Mouse (Mus musculus): ENCODE results near the gene Depdc5. TPM values are rescaled to one million over a fixed set of nuclear protein-coding genes. Genes with fewer than 3 reads are reported as not detected.

The Depdc5 gene
- polyA plus RNA-seq, 1 experiment = 44.7 TPM

DNA sequence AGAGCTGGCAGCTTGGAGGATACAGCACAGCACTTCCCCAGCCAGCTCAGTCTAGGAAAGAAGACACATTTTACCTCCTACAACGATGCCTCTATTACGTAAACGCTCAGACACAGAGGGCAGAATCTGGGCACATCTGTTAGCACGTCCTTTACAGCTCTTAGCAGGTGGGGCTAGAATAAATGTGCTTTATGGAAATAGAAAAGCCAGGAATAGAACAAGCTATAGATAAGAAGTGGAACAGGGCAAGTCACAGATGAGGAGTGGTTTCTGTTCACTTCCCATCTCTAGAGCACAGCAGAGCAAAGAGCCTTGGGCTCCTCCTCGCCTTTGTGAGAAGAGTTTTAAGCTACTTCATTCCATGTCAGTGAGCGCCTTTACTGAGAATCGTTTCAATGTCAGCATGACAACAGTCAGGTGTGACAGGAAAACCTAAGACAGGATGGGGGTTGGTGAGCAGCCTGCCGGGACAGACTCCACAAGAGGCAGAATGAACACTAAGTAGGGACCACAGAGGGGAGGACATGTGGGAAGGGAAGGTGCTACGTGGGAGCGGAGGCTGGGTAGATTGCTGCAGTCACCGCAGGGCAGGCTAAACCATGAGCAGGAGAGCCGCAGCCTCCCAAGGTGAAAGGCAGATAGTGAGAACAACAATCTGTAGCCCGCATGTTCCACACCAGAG is 126.6 kb downstream of the Depdc5 start:
- Histone ChIP-seq H3K4me3 (ENCODE audit: insufficient read depth, low read length) (peak overlapping the region; percentile 0; the same call in 1 of the 2 replicates), H3K27ac (ENCODE audit: insufficient read depth, low read length) (peak overlapping the region; percentile 89)
- TF ChIP-seq POLR2A (IDR thresholded peaks at IDR 0.05; ENCODE audit: extremely low read depth, insufficient read depth, low read length) = 0 out of 2 replicates have a peak, but pooled peaks have one; percentile 39
- no peak for TF ChIP-seq CTCF (IDR thresholded peaks at IDR 0.05; ENCODE audit: extremely low read depth, insufficient read depth, low read length)

DNA sequence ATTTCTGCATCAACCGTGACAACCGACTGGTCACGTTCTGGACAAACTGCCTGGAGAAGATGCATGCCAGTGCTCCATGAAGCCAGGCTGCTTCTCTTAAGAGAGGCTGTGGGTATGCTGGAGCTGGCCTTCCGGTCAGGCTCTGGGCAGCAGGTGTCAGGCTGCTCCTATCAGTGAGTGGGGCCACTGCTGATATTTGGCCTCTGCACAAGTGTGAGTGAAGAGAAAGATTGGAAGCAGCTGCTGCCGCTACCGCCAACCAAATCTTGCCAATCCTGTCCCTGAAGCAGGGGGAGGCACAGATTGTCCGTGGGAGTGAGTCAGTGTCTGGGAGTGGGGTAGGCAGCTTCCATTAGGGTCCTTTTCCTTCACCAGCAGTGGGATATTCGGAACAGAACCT is 127.7 kb downstream of the Depdc5 start:
- Histone ChIP-seq H3K4me3 (ENCODE audit: insufficient read depth, low read length) (no peak overlapping the region), H3K27ac (ENCODE audit: insufficient read depth, low read length) (peak overlapping the region; percentile 89), H3K4me1 (ENCODE audit: control insufficient read depth, insufficient read depth, low read length) (peaks cover 16% of the 10 kb centered on the region)
- TF ChIP-seq POLR2A (IDR thresholded peaks at IDR 0.05; ENCODE audit: extremely low read depth, insufficient read depth, low read length) (no peak), CTCF (IDR thresholded peaks at IDR 0.05; ENCODE audit: extremely low read depth, insufficient read depth, low read length) (no peak)

More for the DNA sequence above, 126.6 kb downstream of the Depdc5 start:
- peaks cover 15% of the 10 kb centered on the region for H3K4me1 ChIP-seq (ENCODE audit: control insufficient read depth, insufficient read depth, low read length)

DNA sequence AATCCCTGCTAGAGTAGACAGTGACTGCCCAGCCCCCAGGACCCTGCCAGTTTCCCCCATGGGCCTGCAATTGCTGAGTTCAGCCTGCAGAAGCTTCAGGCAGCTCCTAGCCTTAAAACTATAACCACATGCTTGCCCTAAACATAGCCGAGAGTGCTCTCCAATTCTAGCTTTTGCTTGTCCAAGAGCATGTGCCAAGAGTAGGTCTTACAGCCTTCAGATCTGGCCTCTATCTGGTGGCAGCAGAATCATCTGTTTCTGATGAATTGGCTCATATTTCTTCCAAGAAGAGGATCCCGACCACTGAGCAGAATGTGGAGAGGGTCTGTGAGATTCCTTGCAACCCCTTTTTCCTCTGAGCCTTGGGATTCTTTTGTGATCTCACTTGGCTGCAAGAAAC is 131.0 kb downstream of the Depdc5 start:
- Histone ChIP-seq H3K27ac (ENCODE audit: insufficient read depth, low read length) (no peak overlapping the region), H3K4me1 (ENCODE audit: control insufficient read depth, insufficient read depth, low read length) (peaks cover 15% of the 10 kb centered on the region), H3K4me3 (ENCODE audit: insufficient read depth, low read length) (no peak overlapping the region)
- TF ChIP-seq CTCF (IDR thresholded peaks at IDR 0.05; ENCODE audit: extremely low read depth, insufficient read depth, low read length) (no peak), POLR2A (IDR thresholded peaks at IDR 0.05; ENCODE audit: extremely low read depth, insufficient read depth, low read length) (no peak)

DNA sequence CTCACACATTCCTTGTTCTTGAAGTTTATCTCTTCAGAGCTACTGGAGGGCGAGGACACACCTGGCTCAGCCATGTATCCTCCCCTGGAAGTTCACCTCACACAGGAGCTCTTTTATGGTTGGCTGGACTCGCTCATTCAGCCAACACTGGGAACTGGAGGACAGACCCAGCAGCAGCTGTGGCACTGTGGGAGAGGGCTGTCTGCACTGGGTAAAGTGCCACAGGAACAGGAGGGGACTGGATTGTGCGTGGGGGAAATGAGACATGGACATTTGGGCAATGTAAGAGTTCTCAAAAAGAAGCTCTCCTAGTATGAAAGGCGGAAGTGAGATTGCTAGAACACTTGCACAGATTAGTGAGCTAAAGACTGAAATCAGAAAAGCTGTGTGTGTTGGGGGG is 132.3 kb downstream of the Depdc5 start:
- H3K4me1 ChIP-seq (ENCODE audit: control insufficient read depth, insufficient read depth, low read length) = peaks cover 16% of the 10 kb centered on the region
- TF ChIP-seq POLR2A (IDR thresholded peaks at IDR 0.05; ENCODE audit: extremely low read depth, insufficient read depth, low read length) = no peak
- no peak for TF ChIP-seq CTCF (IDR thresholded peaks at IDR 0.05; ENCODE audit: extremely low read depth, insufficient read depth, low read length)
- peak overlapping the region; percentile 2; the same call in 1 of the 2 replicates for H3K27ac ChIP-seq (ENCODE audit: insufficient read depth, low read length)
- H3K4me3 ChIP-seq (ENCODE audit: insufficient read depth, low read length) = no peak overlapping the region

DNA sequence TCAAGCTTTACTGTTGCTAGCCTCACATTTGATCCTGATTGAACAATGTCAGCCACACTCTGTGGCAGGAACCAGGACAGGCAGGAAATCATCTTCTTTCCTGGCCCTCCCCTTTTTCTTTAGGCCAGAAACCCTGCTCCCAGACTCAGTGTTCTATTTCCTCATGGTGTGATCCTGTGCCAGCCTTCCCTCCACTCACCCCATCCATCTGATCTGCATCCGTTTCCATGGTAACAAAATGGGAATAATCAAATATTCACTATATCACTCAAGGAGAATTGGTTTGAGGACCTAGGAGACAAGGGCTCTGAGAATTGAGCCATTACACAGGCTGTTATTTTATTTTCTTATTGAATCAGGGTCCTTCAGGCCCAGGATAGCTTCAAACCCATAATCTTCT is 133.1 kb downstream of the Depdc5 start:
- Histone ChIP-seq H3K27ac (ENCODE audit: insufficient read depth, low read length) (no peak overlapping the region), H3K4me1 (ENCODE audit: control insufficient read depth, insufficient read depth, low read length) (peaks cover 14% of the 10 kb centered on the region), H3K4me3 (ENCODE audit: insufficient read depth, low read length) (no peak overlapping the region)
- no peak for TF ChIP-seq CTCF (IDR thresholded peaks at IDR 0.05; ENCODE audit: extremely low read depth, insufficient read depth, low read length)
- no peak for TF ChIP-seq POLR2A (IDR thresholded peaks at IDR 0.05; ENCODE audit: extremely low read depth, insufficient read depth, low read length)

DNA sequence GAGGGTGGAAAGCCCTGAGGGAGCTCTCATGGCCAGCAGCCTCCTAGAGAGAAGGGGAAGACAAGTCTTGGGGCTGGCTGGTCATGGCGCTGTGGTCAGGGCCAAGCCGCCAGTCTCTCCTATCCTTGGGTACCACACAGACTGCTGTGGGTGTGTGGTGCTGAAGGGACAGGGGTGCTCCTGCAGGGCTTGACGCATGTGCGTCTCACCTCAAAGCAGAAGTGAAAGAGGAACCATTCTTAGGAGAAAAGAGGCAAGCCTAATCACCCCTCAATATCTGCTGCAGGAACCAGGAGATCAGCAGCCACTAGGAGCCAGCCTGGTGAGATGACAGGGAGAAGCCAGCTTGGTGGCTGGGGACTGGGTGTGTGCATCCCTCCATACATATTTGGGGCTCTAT is 134.2 kb downstream of the Depdc5 start:
- TF ChIP-seq CTCF (IDR thresholded peaks at IDR 0.05; ENCODE audit: extremely low read depth, insufficient read depth, low read length) = no peak
- TF ChIP-seq POLR2A (IDR thresholded peaks at IDR 0.05; ENCODE audit: extremely low read depth, insufficient read depth, low read length) = no peak
- Histone ChIP-seq H3K4me1 (ENCODE audit: control insufficient read depth, insufficient read depth, low read length) (peaks cover 11% of the 10 kb centered on the region), H3K4me3 (ENCODE audit: insufficient read depth, low read length) (no peak overlapping the region), H3K27ac (ENCODE audit: insufficient read depth, low read length) (0 out of 2 replicates have a peak overlapping the region, but pooled peaks have one; percentile 26)

DNA sequence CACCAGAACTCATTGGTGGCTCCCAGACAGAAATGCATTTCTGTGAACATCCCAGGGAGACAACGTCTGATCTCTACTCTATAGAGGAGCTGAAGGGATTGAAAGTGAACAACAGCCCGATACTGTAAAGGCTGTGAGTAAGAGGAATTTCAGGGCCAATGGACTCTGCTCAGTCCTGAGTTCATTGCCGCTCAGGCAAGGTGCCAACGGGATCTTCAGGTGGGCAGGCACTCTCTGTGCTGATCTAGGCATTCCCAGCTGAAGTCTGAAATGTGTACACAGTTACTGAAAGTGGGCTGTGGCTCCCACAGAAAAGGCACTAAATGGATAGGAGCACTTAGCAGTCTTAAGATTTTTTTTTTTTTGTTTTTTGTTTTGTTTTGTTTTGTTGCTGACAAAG is 135.3 kb downstream of the Depdc5 start:
- Histone ChIP-seq H3K4me1 (ENCODE audit: control insufficient read depth, insufficient read depth, low read length) (peaks cover 11% of the 10 kb centered on the region), H3K27ac (ENCODE audit: insufficient read depth, low read length) (no peak overlapping the region), H3K4me3 (ENCODE audit: insufficient read depth, low read length) (no peak overlapping the region)
- TF ChIP-seq CTCF (IDR thresholded peaks at IDR 0.05; ENCODE audit: extremely low read depth, insufficient read depth, low read length) = no peak
- TF ChIP-seq POLR2A (IDR thresholded peaks at IDR 0.05; ENCODE audit: extremely low read depth, insufficient read depth, low read length) = no peak

DNA sequence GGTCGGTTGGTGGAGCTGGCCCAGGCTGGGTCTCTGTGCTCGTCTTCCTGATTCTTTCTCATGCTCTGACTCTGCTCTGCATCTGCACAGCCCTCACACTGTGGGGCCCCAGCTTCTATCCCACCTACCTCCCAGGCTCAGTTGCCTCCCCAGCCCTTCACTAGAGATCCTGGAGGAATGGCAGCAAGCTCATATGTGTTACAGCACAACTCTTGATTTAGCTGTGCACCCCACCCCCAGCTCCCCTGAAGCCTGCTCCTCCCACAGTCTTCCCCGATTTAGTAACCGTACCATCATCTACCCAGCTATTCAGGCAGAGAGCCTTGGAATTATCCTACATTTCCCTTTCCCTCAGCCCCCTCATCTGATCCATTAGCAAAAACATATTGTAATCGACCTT is 137.6 kb downstream of the Depdc5 start:
- TF ChIP-seq POLR2A (IDR thresholded peaks at IDR 0.05; ENCODE audit: extremely low read depth, insufficient read depth, low read length) (peak; percentile 79), CTCF (IDR thresholded peaks at IDR 0.05; ENCODE audit: extremely low read depth, insufficient read depth, low read length) (no peak)
- H3K27ac ChIP-seq (ENCODE audit: insufficient read depth, low read length) = peak overlapping the region; percentile 62
- H3K4me1 ChIP-seq (ENCODE audit: control insufficient read depth, insufficient read depth, low read length) = peaks cover 13% of the 10 kb centered on the region
- H3K4me3 ChIP-seq (ENCODE audit: insufficient read depth, low read length) = no peak overlapping the region

DNA sequence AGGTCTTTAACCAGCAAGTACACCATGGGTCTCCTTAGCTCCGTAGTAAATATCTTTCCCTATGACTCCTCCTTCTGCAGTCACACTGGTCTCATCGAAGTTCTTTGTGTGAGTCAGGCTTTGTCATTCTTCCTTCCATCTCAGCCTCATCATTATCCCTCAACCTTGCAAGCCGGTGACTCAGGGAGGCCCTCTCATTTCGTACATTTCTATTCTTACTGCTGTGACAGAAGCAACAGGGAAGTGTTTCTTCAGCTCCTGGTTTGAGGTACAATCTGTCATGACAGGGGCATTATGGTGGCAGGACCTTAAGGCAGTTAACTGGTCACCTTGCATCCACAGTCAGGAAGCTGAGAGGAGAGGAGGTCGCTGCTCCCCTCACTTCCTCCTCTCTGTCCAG is 139.3 kb downstream of the Depdc5 start:
- Histone ChIP-seq H3K27ac (ENCODE audit: insufficient read depth, low read length) (peak overlapping the region; percentile 55), H3K4me3 (ENCODE audit: insufficient read depth, low read length) (no peak overlapping the region), H3K4me1 (ENCODE audit: control insufficient read depth, insufficient read depth, low read length) (peaks cover 16% of the 10 kb centered on the region)
- no peak for TF ChIP-seq POLR2A (IDR thresholded peaks at IDR 0.05; ENCODE audit: extremely low read depth, insufficient read depth, low read length)
- no peak for TF ChIP-seq CTCF (IDR thresholded peaks at IDR 0.05; ENCODE audit: extremely low read depth, insufficient read depth, low read length)

DNA sequence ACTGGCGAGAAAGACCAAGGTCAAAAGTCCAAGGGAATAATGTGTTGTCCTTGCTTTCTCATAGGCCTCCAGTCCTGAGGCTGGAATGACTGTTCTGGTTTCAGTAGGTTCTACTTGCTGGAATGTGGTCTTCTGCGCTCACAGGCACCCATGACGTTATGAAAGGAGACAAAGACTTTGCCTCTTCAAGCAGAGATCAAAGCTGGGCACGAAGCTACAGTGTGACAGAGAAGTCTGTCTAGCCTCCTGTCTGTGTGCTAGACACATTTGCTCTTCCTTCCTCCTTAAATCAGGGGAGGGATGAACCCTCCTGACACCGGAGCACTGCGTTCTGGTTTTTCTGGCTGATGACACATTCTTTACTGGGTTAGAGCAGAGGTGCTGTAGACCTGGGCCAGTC is 140.0 kb downstream of the Depdc5 start:
- no peak overlapping the region for H3K4me3 ChIP-seq (ENCODE audit: insufficient read depth, low read length)
- peaks cover 16% of the 10 kb centered on the region for H3K4me1 ChIP-seq (ENCODE audit: control insufficient read depth, insufficient read depth, low read length)
- peak overlapping the region; percentile 55 for H3K27ac ChIP-seq (ENCODE audit: insufficient read depth, low read length)
- no peak for TF ChIP-seq CTCF (IDR thresholded peaks at IDR 0.05; ENCODE audit: extremely low read depth, insufficient read depth, low read length)
- TF ChIP-seq POLR2A (IDR thresholded peaks at IDR 0.05; ENCODE audit: extremely low read depth, insufficient read depth, low read length) = no peak
